Mouse (Mus musculus) heart, adult 11 months (tissue): ENCODE measurements around the gene Cdk8.
A peak's percentile ranks its signal among the peaks of the same experiment; 100 is the strongest.

Source experiments
- DNase-seq: peaks from one replicate; pipeline ENCODE4 v3.0.0; 2022

Gene Cdk8

DNA sequence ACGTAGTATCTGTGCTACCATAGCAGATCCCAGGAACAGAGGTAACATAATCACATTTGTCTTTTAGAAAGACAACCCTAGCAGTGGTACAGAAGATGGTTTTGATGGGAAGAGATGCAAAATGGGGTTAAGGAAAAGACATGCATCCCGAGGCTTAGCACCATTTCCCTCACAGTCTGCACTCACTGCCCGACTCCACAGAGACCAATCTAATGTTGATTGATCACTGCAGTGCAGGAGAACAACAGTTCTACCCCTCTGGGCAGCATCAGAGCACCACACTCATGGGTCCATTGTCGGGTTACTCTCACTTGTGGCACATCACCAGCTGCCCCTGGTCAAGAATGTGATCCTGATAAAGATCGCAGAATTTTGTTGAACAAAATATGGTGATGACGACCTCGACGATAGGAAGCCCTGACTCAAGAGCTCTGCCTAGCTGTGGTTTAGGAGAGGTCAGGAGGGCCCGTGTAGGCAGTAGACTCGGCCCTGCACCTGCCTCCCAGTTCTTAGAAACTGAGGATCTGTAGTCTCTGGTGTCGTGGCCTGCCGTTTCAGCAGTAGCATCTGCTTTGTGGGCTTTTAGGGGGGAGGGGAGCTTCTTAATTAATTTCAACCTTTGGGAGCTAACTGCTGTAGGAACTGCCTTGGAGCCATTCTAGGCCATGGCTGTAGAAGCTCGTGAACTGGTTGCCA, 51.0 kb downstream of the Cdk8 start:
- peak; percentile 59 for DNase-seq

DNA sequence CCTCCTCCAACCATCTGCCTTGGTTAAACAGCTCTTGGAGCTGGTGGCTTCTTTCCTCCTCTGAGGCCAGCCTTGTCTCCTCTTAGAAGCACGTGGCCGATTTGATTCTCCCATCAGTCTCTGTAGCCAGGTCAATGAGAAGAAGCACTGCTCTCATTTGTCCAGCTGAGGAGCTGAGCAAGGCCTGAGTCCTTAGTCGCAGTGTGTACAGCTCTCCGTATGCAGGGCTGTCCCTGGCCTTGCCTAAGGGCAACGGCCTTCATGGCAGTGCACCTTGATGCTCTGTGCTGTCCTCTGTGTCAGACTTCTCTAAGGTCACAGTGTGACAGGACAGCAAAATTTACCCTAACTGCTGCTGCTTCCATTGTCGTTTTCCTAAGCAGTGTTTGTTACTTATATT, 52.9 kb downstream of the Cdk8 start:
- DNase-seq = peak; percentile 67

DNA sequence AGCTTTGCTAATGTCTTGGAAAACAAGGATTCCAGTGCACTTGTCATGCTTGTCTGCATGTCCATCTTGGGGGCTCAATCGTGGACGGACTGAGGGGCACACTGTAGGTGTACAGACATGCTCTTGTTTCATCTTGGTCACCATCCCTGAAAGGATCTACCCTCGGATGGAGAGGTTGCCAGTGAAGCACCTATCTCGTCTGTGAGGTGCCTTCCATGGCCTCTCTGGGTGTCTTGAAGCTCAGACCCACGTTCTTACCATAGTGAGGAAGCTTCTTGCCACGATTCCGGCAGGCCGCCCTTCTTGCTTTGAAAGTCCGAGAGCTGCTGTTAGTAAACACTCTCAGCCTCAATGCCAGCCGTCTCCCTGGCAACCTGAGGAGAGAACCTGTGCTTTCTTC, 56.4 kb downstream of the Cdk8 start:
- peak; percentile 61 for DNase-seq

DNA sequence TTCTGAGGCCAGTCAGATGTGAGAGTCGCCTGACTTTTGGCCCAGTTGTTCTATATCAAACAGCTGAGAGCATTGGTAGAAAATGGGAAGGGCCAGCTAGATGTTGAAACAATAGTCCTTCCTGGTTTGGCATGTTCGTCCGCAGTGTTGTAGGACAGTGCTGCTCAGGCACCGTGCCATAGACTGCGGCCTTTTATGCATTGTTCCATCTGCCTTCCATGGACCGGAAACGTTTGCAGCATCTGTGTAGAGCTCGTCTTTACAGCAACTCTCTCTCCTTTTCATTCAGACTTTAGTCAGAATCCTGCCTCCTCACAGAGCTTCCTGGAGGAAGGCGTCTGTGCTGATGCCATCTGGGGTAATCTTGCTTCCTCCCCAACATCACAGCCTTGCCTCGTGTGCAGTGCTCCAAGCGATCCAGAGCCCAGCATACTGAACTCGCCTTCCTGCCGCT, 57.0 kb downstream of the Cdk8 start:
- DNase-seq = peak; percentile 91

DNA sequence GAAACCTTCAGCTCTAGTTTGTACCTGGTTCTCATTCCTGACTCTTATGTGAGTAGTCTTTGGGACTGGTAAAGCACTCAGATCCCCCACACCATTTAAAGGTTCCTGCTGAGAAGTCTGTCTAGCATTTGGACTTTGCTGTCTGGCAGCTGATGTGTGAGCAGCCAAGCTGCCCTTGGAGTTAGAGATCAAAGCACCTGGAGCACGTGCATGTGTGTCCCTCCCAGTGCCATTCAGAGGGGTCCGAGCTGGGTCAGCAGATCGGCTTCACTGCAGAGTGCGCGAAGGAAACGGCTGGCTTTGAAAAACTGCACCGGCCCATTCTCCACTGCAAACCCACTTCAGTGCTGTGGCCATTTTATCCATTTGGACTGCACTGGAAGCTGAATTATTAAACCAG, 58.9 kb downstream of the Cdk8 start:
- DNase-seq = peak; percentile 73

DNA sequence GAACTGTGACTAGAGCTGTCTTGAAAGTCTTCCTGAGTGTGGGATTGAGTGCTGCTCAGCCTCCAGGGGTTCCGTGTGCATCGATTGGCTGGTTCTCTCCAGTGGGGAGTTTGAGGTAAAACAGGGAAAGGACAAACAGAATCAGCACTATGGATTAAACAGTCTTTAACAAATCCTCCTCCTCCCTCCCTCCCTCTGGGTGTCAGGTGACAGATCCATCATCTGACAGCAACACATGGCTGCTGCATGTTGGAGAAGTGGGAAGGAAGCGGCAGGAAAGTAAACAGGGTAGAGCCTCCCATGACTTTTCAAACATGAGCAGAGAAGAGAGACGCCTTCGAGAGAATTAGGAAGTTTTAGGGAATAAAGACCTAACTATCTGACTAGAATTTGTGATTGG, 59.4 kb downstream of the Cdk8 start:
- DNase-seq = peak; percentile 22

DNA sequence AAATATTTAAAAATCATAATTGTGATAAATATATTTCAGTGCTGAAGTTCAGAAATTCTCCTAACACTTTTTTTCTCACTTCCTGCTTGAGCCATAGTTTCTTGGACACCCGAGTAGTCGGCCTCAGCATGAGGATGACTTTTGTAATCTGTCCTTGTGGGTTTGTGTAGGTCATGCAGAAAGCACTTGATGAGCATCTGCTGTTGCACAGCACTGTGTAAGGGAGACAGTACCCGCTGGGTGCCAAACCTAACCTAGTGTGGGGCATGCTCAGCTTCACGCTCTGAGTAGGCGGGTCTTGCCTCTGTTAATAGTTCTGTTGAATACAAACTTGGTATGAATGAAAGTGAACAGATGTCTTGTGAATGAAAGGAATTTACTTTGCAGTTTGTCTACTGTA, 60.5 kb downstream of the Cdk8 start:
- peak; percentile 36 for DNase-seq

DNA sequence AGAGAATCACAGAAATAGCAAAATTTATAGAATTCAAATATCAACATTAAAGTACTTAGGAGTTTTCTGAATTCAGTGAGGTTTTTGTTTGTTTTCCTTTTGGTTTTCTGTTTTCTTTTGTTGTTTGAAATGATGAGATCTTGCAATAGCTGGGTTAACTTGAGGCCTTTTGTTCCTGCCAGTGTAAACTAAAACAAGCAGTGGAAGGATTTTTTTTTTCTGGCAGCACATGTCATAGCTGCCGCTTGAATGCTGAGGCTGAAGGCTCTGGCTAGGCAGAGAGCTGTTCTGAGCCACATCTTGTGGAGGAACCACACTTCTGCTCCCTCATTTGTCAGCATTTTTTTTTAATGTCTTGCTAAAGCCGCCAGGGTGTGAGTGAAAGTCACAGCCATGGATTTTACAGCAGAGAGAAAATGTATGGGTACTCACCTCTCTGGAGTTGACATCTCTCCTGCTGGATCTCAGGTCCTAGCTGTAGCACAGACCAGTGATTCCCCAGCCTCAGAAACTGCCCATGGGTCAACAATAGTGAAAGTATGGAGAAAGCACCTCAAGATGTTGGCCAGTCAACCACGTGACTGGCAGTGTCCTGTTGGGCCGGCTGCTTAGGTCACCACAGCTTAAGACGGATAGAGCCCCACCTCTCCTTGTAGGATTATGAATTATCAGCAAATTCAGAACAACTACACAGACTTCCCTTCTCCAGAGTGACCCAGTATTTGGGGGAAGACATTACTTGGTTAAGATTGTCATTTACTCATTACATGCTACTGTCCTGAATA, 62.1 kb downstream of the Cdk8 start:
- DNase-seq = peak; percentile 91

DNA sequence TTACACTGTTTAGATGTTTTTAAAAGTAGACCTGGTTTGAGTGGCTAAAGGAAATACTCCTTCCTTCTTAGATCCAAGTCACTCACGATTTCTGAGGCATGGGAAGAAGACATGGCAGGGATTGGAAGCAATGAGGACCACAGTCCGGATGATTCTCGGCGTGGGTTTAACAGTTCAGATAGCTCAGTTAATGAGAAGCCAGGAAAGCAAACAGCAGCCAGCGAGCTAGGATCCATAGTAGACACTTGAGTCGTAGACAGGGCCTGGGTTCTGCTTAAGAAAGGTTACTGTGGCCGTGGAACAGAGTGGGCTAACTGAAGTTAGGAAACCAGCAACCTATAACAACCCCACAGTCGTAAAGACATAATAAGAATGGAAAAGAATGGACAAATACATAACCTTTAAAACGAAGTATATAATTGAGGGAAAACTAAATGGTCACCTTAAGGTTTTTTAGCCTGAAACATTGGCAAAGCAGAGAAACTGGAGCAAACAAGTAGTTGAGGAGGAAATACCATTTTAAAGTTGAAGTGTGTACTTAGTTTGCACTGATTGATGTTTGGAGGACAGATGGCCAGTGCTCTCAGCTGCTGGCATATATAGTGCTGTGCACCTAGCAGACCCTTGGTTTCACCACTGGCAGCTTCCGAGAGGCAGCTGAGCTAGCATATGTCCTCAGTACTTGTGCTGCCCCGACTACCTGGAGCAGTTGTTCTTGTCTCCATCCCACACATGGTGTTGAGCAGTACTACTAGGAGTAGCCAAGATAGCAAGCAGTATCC, 63.1 kb downstream of the Cdk8 start:
- DNase-seq = peak; percentile 86

DNA sequence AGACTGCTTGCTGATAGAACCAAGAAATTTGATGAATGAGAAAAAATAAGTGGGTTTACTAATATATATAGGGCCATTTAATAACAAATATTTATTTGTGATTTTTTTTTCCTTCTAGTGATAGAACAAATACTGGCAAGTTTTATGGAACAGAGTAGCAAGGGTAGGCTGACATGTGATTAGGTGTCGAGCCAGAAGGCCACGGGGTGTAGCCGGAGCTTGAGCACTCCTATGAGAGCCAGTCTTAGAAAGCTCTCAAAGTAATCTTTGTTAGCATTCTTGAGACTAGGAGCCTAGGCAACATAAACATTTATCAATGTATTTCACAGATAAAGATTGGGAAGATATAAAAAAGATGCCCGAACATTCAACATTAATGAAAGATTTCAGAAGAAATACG, 63.8 kb downstream of the Cdk8 start:
- peak; percentile 74 for DNase-seq

DNA sequence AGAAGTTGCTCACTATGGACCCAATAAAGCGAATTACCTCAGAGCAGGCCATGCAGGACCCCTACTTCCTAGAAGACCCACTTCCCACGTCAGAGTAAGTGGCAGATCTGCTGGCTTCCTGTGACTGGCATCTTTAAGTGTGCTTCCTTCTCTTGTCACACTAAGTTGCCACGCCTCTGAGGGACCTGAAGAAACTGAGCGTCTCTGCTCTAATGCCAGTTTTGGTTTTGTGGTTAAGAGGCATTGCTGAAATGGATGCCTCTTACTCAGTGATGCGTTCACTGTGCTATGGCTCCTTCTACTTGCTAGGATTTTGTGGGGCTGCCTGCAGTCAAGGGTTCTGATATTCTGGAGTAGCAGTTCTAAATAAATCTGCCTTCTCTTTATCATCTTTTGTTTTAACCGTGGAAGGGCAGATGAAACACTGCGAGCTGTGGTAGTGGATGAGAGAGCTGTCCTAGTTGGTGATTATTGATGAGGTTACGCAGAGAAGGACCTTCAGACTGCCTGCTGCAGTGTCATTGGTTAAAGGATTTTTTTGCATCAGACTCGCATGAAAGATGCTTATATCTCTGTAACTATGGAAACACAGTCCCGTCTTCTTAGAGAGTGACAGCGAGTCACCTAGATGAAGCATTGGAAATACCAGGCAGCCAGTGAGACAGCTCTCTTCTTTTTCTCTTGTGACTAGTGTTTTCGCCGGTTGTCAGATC, 67.9 kb downstream of the Cdk8 start:
- DNase-seq = peak; percentile 76

DNA sequence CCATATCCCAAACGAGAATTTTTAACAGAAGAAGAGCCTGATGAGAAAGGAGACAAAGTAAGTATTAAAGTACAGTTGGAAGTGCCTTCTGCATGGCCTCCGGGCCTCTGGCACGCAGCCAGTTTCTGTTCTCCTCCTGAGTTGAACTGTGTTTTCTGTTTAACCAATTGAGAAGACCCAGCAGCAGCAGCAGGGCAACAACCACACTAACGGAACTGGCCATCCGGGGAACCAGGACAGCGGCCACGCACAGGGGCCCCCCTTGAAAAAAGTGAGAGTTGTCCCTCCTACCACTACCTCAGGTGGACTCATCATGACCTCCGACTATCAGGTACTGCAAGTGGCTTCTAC, 68.5 kb downstream of the Cdk8 start:
- peak; percentile 95 for DNase-seq

DNA sequence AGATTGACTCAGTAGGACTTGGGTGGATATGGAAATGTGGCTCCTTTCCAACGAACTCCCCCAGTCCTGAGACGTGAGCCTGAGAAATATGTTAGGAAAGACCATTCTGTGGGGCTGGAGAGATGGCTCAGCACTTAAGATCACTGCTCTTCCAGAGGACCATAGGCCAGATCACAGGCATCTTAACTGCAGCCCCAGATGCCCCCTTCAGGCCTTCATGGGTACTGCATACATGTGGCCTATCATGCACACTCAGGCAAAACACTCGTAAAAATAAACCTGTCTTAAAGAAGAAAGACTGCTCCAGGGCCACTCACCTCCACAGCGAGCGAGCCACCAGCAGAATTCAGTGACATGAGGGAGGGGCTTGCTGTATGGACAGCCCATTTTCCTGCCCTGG, 72.4 kb downstream of the Cdk8 start:
- peak; percentile 95 for DNase-seq

DNA sequence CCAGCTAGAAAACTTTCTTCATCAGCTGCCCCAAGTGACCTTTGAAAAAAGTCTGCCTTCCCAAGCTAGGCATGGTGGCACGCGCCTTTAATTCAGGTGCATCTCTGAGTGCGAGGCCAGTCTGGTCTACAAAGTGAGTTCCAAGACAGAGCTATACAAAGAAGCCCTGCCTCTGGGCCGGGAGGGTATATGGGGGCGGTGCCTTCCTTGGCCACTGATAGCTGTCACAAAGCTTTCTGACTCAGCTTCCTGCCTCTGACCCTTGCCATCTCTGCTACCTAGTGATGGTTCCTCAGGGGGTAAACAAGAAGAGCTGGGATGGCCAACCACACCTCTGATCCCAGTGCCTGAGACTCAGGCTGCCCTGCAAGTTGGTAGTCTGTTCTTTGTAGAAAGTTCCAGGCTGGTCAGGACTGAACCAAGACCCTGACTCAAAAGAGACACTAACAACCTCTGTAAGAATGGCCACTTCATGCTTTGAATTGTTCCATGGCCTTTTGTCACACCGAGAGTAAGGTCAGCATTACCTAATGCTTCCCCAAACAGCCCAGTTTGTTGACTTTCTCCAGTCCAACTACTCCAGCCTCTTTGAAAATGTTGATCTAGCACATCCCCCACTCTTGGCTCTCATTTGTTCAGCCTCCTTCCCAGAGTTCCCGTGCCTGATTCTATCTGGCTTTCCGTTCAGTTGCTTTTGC, 76.2 kb downstream of the Cdk8 start:
- no peak for DNase-seq

DNA sequence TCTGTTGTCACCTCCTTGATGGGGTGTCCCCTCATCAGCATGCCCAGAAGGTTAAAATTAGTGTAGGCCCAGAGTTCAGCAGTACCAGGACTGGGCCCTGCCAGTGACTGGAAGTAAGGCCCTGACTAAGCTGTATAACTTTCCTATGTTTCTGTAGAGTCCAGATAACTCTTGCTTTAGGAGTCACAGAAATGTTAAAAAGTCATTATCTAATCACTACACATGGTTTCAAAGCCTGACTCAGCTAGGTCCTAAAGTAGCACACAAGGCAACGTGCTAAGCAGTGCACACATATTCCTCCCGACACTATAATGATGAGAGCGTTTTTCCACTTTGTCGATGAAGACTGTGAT, 76.7 kb downstream of the Cdk8 start:
- no peak for DNase-seq

DNA sequence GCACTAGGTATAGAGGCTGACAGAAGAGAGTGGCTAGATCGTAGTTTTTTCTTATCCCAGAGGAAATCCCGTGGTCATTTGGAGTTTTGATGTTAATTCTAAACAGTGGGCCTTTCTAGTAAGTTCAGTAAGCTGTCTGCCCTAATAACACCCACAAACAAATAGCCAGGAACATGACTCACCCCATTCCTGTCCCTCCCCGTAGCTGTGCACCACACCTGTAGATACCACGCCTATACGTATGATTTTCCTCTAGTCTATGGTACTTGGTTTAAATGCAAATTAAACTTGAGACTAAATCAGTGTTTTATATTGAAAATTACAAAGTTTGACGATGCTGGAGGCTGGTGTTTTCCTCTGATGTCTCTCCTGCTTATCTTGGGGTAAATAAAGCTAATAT, 83.5 kb downstream of the Cdk8 start:
- no peak for DNase-seq

DNA sequence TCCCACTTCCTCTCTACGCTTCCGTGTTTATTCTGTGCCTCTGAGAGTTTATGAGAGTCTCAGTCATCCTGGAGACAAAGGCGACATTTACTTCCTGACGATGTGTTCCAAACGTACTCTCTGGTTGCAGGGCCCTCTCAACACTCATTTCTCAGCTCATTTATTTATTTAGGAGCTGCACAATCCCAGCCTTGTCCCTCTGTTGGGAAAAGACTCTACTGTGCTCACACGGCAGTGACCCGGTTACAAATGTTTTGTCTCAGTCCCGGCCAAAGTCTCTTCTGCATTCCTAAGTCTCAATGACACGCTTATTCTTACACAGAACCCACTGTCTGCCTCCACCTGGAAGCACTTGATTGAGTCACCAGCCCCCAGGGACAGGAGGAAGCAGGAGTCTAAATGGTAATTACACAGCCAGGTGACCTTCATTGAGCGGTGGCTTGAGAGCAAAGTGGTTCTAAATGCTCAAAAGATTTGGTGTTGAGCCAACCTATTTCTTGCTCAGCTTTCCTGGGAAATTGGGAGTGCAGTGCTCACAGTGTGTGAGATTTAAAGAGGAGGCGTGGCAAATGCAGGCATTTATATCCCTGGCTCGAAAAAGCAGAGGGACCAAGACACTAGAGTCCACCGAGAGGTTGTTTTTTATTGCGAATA, 84.4 kb downstream of the Cdk8 start:
- DNase-seq = peak; percentile 95

DNA sequence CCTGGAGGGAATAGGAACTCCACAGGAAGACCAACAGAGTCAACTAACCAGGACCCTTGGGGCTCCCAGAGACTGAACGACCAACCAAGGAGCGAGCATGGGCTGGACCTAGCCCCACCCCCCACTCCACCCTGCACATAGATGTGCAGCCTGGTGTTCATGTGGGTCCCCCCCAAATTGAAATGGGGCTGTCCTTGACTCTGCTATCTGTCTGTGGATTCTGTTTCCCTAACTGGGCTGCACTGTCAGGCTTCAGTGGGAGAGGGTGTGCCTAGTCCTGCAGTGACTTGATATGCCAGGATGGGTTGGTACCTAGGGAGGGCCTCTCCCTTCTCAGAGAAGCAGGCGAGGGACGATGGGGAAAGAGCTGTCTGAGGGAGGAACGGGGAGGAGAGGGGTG, 85.3 kb downstream of the Cdk8 start:
- DNase-seq = no peak

DNA sequence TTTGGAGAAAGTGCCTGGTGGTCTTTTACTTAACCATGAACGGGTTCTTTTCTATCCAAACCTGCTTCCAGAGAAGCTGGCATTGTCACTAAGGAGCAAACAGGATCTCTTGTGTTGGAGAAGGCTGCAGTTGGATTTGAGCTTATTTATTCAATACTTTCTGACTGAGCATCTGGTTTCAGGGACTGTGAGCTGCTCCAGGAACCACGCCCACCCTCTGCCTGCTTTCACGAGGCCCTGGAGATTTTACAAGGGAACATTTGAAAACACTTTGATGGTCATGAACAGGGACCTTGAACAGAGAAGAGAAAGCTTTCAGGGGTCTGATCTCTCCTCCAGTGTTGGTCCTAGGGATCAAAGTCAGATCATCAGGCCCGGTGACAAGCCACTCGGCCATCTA, 87.0 kb downstream of the Cdk8 start:
- DNase-seq = peak; percentile 97

DNA sequence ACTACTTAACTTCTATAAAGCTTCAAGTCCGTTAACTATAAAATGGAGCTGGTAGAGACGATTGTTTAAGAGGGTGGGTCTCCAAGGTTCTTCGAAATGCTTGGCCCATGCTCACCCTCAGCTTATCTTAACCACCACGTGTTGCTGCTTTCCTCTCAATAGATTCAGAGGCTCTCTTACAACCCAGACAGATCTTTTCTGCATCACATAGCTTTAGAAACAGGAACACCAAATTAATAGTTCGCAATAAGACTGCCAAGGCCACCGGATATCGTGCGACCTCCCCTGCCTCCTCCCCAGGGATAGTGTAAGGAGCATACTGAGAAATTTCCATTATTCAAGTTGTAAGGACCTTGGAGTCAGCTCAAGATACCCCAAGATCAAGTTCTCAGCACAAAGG, 87.4 kb downstream of the Cdk8 start:
- DNase-seq = peak; percentile 96

DNA sequence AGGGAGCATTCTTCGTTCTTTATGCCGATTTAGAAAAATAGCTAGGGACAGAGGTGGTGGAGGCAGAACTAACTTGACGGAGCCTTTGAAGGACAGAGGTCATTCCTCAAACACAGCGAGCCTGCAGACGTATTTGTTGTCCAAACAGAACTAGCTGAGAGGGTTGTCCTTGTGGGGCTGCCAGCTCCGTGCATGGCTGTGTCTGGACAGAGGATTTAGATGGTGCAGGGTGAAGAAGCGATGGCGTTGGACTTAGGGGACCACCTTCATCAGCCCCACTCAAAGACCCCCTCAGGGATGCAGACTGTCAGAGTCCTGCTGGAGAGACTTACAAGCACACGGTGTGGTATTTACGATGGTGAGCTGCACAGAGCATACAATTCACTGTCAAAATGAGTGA, 97.9 kb downstream of the Cdk8 start:
- DNase-seq = peak; percentile 85

DNA sequence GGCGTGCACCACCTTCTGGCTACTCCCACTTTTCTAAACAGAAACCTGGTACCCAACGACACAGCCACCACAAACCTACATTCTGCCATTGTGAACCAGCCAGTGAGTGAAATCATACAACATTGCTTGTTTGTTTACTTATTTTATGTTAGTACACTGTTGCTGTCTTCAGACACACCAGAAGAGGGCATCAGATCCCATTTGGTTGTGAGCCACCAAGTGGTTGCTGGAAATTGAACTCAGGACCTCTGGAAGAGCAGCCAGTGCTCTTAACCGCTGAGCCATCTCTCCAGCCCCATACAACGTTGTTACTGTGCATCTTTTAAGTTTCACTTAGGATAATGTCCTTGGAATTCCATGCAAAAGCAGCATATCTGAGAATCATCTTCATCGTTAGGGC, 98.5 kb downstream of the Cdk8 start:
- peak; percentile 68 for DNase-seq
